Mouse (Mus musculus) lung, adult 18-20 months (tissue): ENCODE results near the gene BC029722.
A peak's percentile ranks its signal among the peaks of the same experiment; 100 is the strongest.

Experiments
- DNase-seq, 2 experiments: peaks; one replicate each; pipeline ENCODE4 v3.0.0; 2022; ENCODE audit warnings: mixed read lengths in 2 of 2

The BC029722 gene

GRCm38 (mm10) chr2:155778004-155778403, 41.2 kb downstream of the BC029722 start:
- no peak for DNase-seq

DNA sequence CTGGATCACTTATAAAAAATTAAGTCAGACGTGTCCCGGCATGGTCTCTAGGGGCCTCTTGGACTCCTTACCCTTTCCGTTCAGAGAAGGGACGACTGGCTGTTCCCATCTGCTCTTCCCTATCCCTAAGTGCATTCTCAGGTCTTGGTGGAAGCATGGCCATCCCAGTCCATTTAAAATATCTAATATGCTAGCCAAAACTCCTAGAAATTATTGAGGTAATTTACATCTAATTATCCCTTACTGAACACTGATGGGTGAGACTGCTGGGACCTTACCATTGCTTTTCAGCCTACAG, 41.6 kb downstream of the BC029722 start:
- no peak for DNase-seq

- no peak for DNase-seq
Measured at GRCm38 (mm10) chr2:155776824-155777687, 42.2 kb downstream of the BC029722 start.

DNA sequence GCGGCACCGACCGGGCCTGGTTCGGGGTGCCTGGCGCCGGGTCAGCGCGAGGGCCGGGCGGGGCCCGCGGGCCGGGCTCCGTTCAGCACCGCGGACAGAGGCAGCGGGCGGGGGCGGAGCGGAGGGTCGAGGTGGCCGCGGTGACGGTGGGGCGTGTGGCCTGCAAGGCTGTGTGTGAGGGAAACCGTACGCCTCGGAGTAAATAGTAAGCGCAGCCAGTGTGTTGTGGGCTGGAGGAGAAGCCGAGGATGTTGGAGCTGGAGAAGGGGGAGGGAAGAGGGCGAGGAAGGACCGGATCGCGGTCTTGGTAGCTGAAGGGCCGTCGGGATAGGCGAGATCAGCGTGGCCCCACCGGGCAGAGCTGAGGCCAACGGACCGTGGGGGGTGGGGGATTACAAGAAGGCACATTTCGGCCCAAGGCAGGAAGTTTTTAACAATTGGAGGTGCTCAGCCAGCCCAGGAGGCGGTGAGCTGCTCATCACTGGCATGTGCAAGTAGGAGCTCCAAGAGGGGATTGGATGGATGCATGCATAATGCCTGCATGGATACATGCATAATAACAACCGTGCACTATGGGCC, 43.5 kb downstream of the BC029722 start:
- DNase-seq: peak; percentile 26 to 33

DNA sequence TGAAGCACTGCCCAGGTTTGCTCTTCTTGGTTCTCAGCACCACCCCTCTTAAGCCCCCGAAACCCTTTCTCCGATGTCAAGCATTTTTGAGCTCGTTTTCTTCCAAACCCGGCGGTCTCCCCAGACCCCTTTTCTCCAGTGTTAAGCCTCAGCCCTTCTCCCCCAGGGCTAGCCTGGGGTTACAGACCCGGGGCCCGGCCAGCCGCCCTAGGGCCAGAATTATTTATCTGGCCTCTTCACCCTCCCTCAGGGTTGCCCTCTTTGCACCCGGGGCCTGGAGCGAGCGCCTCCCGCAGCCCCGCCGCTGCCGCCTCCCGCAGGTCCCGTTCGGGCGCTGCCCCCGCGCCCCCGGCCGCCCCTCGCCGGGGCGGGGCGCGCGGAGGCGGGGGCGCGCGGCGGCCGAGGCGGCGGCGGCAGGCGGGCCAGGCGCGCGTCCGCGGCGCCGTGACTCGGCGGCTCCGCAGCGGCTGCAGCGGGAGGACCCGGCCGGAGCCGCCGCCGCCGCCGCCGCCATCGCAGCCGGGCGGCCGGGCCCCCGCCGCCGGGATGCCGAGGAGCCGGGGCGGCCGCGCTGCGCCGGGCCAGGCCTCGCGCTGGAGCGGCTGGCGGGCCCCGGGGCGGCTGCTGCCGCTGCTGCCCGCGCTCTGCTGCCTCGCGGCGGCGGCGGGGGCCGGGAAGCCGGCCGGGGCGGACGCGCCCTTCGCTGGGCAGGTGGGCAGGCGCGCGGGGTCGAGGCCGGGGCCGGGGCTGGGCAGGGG, 44.1 kb downstream of the BC029722 start, which contains the start of gene Mmp24:
TSS of gene Mmp24 (plus strand) at position 416 of the 758 bp plus-strand sequence.
- no peak for DNase-seq

- DNase-seq: no peak
Measured at GRCm38 (mm10) chr2:155774261-155774926, 44.8 kb downstream of the BC029722 start.

- no peak for DNase-seq
Measured at GRCm38 (mm10) chr2:155773664-155774063, 45.6 kb downstream of the BC029722 start.
